Mouse (Mus musculus) midbrain, embryonic 15.5 days (tissue): ENCODE measurements around the gene 1700028K03Rik. TPM values are rescaled to one million over a fixed set of nuclear protein-coding genes. Genes with fewer than 3 reads are reported as not detected.

Experiments used
- ATAC-seq: fragments of 200-750 bp; cut with Nextera tagmentation; replicated peaks from 2 replicates; pipeline ENCODE4 v1.8.0; 2017; ENCODE audit warnings: moderate TSS enrichment
- H3K27ac ChIP-seq: fragments of 300-500 bp; sonication (generic); 2 replicates; pipeline ENCODE4 v1.5.1; 2015; ENCODE audit warnings: mild to moderate bottlenecking, inconsistent platforms
- H3K27me3 ChIP-seq: fragments of 300-500 bp; sonication (generic); replicated peaks from 2 replicates; pipeline ENCODE4 v1.6.1; 2015; ENCODE audit warnings: inconsistent platforms
- H3K36me3 ChIP-seq: fragments of 300-500 bp; sonication (generic); replicated peaks from 2 replicates; pipeline ENCODE4 v1.6.1; 2015; ENCODE audit warnings: inconsistent platforms
- H3K4me1 ChIP-seq: fragments of 300-500 bp; sonication (generic); 2 replicates; pipeline ENCODE4 v1.6.1; 2015; ENCODE audit warnings: inconsistent platforms
- H3K4me2 ChIP-seq: fragments of 300-500 bp; sonication (generic); 2 replicates; pipeline ENCODE4 v1.6.1; 2015; ENCODE audit warnings: inconsistent platforms, mild to moderate bottlenecking, moderate library complexity
- H3K4me3 ChIP-seq: fragments of 300-500 bp; sonication (generic); 2 replicates; pipeline ENCODE4 v1.5.1; 2015; ENCODE audit warnings: mild to moderate bottlenecking, inconsistent platforms
- H3K9ac ChIP-seq: fragments of 300-500 bp; sonication (generic); 2 replicates; pipeline ENCODE4 v1.6.1; 2015; ENCODE audit warnings: mild to moderate bottlenecking, inconsistent platforms
- H3K9me3 ChIP-seq: fragments of 300-500 bp; sonication (generic); 2 replicates; pipeline ENCODE4 v1.6.1; 2016; ENCODE audit warnings: inconsistent platforms
- WGBS: fragments of 180-500 bp; shearing (Covaris S2); methylation state at CpG from one replicate; pipeline ENCODE4 v1.1.7; 2015; ENCODE audit warnings: mixed read lengths; 5-methylcytosine and 5-hydroxymethylcytosine counted together
- polyA plus RNA-seq: library from polyadenylated mRNA; unstranded; fragments of >200 nt; fragmentation: Nextera tagmentation; extraction: Ambion mirVana; gene quantifications from 2 replicates; pipeline ENCODE4 v1.2.1, GENCODE M21; 2015

Gene 1700028K03Rik
- 0.39 and 0.72 TPM in 2 replicates for polyA plus RNA-seq

GRCm38 (mm10) chr5:107534581-107534980 is at the start of gene 1700028K03Rik:
TSS of gene 1700028K03Rik (plus strand) at chr5:107534709.
- H3K27me3 ChIP-seq = no peaks in the 10 kb centered on the region
- no peak for ATAC-seq
- H3K27ac ChIP-seq = no peak within 1 kb of the TSS
- no peaks in the 10 kb centered on the region for H3K4me1 ChIP-seq
- 81% methylated on average over 15 of the region's 15 CpGs for WGBS
- H3K36me3 ChIP-seq = no peaks in the 10 kb centered on the region
- H3K4me3 ChIP-seq = no peak within 1 kb of the TSS
- H3K9ac ChIP-seq = no peak within 1 kb of the TSS
- H3K9me3 ChIP-seq = no peaks in the 10 kb centered on the region
- H3K4me2 ChIP-seq = no peak within 1 kb of the TSS

GRCm38 (mm10) chr5:107488996-107489395 is 45.5 kb upstream of the 1700028K03Rik start:
- no peak overlapping the region for H3K4me3 ChIP-seq
- no peaks in the 10 kb centered on the region for H3K4me1 ChIP-seq
- H3K36me3 ChIP-seq = no peaks in the 10 kb centered on the region
- no peak overlapping the region for H3K4me2 ChIP-seq
- H3K27me3 ChIP-seq = no peaks in the 10 kb centered on the region
- 74% methylated on average over 4 of the region's 4 CpGs for WGBS
- H3K9ac ChIP-seq = no peak overlapping the region
- ATAC-seq = no peak
- no peak overlapping the region for H3K27ac ChIP-seq
- H3K9me3 ChIP-seq = no peaks in the 10 kb centered on the region

- Histone ChIP-seq H3K36me3 (no peaks in the 10 kb centered on the region), H3K4me2 (no peak overlapping the region), H3K4me1 (no peaks in the 10 kb centered on the region), H3K9ac (no peak overlapping the region), H3K27me3 (no peaks in the 10 kb centered on the region), H3K27ac (no peak overlapping the region), H3K9me3 (no peaks in the 10 kb centered on the region), H3K4me3 (no peak overlapping the region)
- ATAC-seq = no peak
- WGBS = 79% methylated on average over 9 of the region's 9 CpGs
Observed at GRCm38 (mm10) chr5:107491036-107491435, 43.5 kb upstream of the 1700028K03Rik start.

DNA sequence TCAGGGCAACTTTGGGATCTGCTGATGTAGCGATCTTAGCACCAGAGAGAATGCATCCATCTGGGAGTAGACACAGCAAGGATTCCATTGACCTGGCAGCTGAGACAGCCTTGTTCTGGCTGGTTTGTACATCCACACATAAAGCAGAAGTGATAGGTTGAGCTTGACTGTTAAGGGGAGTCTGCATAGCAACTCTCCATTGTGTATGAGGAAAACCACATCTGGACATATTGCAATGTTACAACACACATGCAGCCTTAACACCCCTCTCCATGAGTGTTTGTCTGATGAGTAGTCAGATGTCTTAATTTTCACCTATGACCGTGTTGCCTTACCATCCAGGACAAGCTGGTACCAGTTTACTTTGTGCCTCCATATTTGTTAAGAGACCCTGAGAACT is 42.0 kb upstream of the 1700028K03Rik start:
- ATAC-seq = no peak
- H3K4me1 ChIP-seq = no peaks in the 10 kb centered on the region
- H3K4me3 ChIP-seq = no peak overlapping the region
- H3K36me3 ChIP-seq = no peaks in the 10 kb centered on the region
- no peak overlapping the region for H3K4me2 ChIP-seq
- H3K9me3 ChIP-seq = no peaks in the 10 kb centered on the region
- 91% methylated on average over 2 of the region's 2 CpGs for WGBS
- H3K9ac ChIP-seq = no peak overlapping the region
- H3K27ac ChIP-seq = no peak overlapping the region
- H3K27me3 ChIP-seq = no peaks in the 10 kb centered on the region

DNA sequence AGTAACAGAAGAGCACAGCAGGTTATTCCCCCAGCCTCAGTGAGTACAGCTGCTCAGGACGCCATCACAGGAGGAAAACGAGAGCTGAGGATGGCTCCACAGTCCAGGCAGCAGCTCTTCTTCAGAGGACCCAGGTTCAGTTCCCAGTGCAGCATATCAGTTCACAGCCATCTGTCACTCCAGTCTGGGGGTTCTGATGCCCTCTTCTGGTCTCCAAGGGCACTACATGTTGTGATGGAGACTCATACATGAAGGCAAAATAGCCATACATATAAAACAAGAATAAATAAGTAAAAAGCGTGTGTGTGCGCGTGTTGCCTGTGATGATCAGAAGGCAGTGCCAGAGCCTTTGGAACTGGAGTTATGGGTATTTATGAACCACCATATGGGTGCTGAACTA is 39.8 kb upstream of the 1700028K03Rik start:
- Histone ChIP-seq H3K36me3 (no peaks in the 10 kb centered on the region), H3K4me2 (no peak overlapping the region), H3K27ac (no peak overlapping the region), H3K4me3 (no peak overlapping the region), H3K9ac (no peak overlapping the region), H3K4me1 (peaks cover 8% of the 10 kb centered on the region), H3K27me3 (no peaks in the 10 kb centered on the region), H3K9me3 (no peaks in the 10 kb centered on the region)
- ATAC-seq = no peak
- 96% methylated on average over 5 of the region's 5 CpGs for WGBS

GRCm38 (mm10) chr5:107496047-107496446 is 38.5 kb upstream of the 1700028K03Rik start:
- Histone ChIP-seq H3K27ac (no peak overlapping the region), H3K9me3 (no peaks in the 10 kb centered on the region), H3K36me3 (no peaks in the 10 kb centered on the region), H3K4me3 (no peak overlapping the region), H3K9ac (no peak overlapping the region), H3K4me2 (no peak overlapping the region), H3K27me3 (no peaks in the 10 kb centered on the region), H3K4me1 (peaks cover 12% of the 10 kb centered on the region)
- WGBS = 91% methylated on average over 2 of the region's 2 CpGs
- ATAC-seq = no peak; the same call in 1 of the 2 replicates

GRCm38 (mm10) chr5:107497519-107498501 is 36.7 kb upstream of the 1700028K03Rik start:
- H3K9ac ChIP-seq = peak overlapping the region; percentile 35
- peak overlapping the region; percentile 39 for H3K4me3 ChIP-seq
- peaks cover 12% of the 10 kb centered on the region for H3K4me1 ChIP-seq
- ATAC-seq = peak; percentile 98
- H3K27me3 ChIP-seq = no peaks in the 10 kb centered on the region
- H3K36me3 ChIP-seq = peaks cover 3% of the 10 kb centered on the region; the same call in 1 of the 2 replicates
- WGBS = 22% methylated on average over 10 of the region's 10 CpGs
- peak overlapping the region; percentile 53 for H3K4me2 ChIP-seq
- no peaks in the 10 kb centered on the region for H3K9me3 ChIP-seq
- H3K27ac ChIP-seq = peak overlapping the region; percentile 84

- H3K4me3 ChIP-seq = peak overlapping the region; percentile 39
- no peaks in the 10 kb centered on the region for H3K27me3 ChIP-seq
- H3K9ac ChIP-seq = peak overlapping the region; percentile 11; the same call in 1 of the 2 replicates
- peaks cover 12% of the 10 kb centered on the region for H3K4me1 ChIP-seq
- 45% methylated on average over 5 of the region's 5 CpGs for WGBS
- H3K9me3 ChIP-seq = no peaks in the 10 kb centered on the region
- H3K27ac ChIP-seq = peak overlapping the region; percentile 84; the same call in 1 of the 2 replicates
- peak overlapping the region; percentile 53 for H3K4me2 ChIP-seq
- no peak for ATAC-seq
- H3K36me3 ChIP-seq = peaks cover 3% of the 10 kb centered on the region; the same call in 1 of the 2 replicates
Observed at GRCm38 (mm10) chr5:107498806-107499310, 35.7 kb upstream of the 1700028K03Rik start.

GRCm38 (mm10) chr5:107499891-107500535 is 34.5 kb upstream of the 1700028K03Rik start:
- H3K9ac ChIP-seq = no peak overlapping the region
- H3K36me3 ChIP-seq = peaks cover 7% of the 10 kb centered on the region; the same call in 1 of the 2 replicates
- H3K27me3 ChIP-seq = no peaks in the 10 kb centered on the region
- H3K27ac ChIP-seq = no peak overlapping the region
- H3K4me1 ChIP-seq = peaks cover 12% of the 10 kb centered on the region
- no peak for ATAC-seq
- 82% methylated on average over 5 of the region's 5 CpGs for WGBS
- no peaks in the 10 kb centered on the region for H3K9me3 ChIP-seq
- H3K4me2 ChIP-seq = no peak overlapping the region
- no peak overlapping the region for H3K4me3 ChIP-seq

- 77% methylated on average over 1 of the region's 1 CpGs for WGBS
- no peaks in the 10 kb centered on the region for H3K27me3 ChIP-seq
- no peak for ATAC-seq
Observed at GRCm38 (mm10) chr5:107500741-107501140, 33.8 kb upstream of the 1700028K03Rik start.

DNA sequence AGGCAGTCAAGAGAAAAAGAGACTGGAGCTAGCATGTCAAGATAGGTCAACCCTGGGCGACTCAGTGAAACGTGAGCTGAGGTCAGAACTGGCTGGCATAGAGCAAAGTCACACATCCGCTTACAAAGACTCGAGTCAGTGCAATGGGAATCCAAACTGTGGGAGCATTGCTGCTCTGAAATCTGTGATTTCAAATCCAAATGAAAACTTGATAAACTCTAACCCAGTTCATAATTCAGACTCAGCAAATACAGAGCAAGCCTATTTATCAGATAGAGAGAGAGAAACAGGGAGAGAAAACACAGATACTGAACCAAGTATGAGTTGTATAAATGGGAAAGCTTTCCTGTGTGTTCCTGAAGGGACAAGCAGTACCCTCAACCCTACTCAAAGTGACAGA is 27.2 kb upstream of the 1700028K03Rik start, which contains the start of gene Gm42669:
Gene Gm42669, plus strand, starts transcription at position 301 of the 400 bp plus-strand sequence.
- Histone ChIP-seq H3K4me3 (no peak within 1 kb of the TSS), H3K9me3 (no peaks in the 10 kb centered on the region), H3K36me3 (peaks cover 25% of the 10 kb centered on the region), H3K27ac (no peak within 1 kb of the TSS), H3K4me2 (no peak within 1 kb of the TSS), H3K9ac (no peak within 1 kb of the TSS), H3K27me3 (no peaks in the 10 kb centered on the region), H3K4me1 (no peaks in the 10 kb centered on the region)
- no peak for ATAC-seq
- 90% methylated on average over 4 of the region's 4 CpGs for WGBS

More at GRCm38 (mm10) chr5:107500741-107501140, 33.8 kb upstream of the 1700028K03Rik start:
- Histone ChIP-seq H3K4me2 (no peak overlapping the region), H3K9ac (no peak overlapping the region), H3K9me3 (no peaks in the 10 kb centered on the region), H3K4me1 (peaks cover 12% of the 10 kb centered on the region), H3K4me3 (no peak overlapping the region), H3K36me3 (peaks cover 13% of the 10 kb centered on the region), H3K27ac (no peak overlapping the region)

GRCm38 (mm10) chr5:107510503-107510902 is 24.0 kb upstream of the 1700028K03Rik start:
- Histone ChIP-seq H3K4me1 (no peaks in the 10 kb centered on the region), H3K9ac (no peak overlapping the region), H3K36me3 (peaks cover 18% of the 10 kb centered on the region), H3K27ac (no peak overlapping the region), H3K4me2 (no peak overlapping the region), H3K27me3 (no peaks in the 10 kb centered on the region), H3K9me3 (no peaks in the 10 kb centered on the region), H3K4me3 (no peak overlapping the region)
- ATAC-seq = no peak
- WGBS = 89% methylated on average over 10 of the region's 10 CpGs
